ENCODE assay signal across 6 mouse cellular contexts in the genomic region with DNA sequence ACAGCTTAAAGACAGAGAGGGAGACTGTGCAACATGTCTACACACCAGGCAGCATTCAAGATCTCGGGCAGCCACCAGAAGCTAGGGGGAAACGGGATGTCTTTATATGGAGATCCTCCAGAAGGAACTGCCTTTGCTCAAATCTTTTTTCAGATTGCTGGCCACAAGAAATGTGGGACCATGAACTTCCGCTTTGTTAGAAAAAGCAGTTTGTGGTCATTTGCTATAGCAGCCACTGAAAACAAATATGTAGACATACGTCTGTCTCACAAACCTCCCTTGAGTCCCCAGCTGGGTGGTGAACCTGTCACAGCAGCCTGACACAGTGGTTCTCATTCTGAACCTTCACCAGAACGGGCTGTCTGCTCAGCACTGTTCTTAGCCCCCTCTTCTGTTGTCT.
"Had no signal": no experiment of that assay in that cellular context is flagged by ENCODE, and none has a peak within 500 bp of the region (broad histone marks: within the 10 kb centered on the region; RNA-seq: fewer than 3 reads in every experiment).

No protein-coding gene starts in this region.

- DNase-seq: kidney, adult 11 months; kidney, postnatal 14 days; left cerebral cortex, postnatal 4 days; midbrain, embryonic 14.5 days; thymus, adult 2 months; thymus, postnatal 25 days had no signal
